Mouse (Mus musculus) intestine, postnatal 0 days (tissue): ENCODE results near the gene Atp1a2. TPM values are rescaled to one million over a fixed set of nuclear protein-coding genes. Genes with fewer than 3 reads are reported as not detected.

Experiments used
- ATAC-seq: fragments of 200-750 bp; cut with Nextera tagmentation; 2 replicates; pipeline ENCODE4 v1.8.0; 2017; ENCODE audit warnings: mild to moderate bottlenecking, moderate TSS enrichment, moderate library complexity
- H3K27ac ChIP-seq: fragments of 300-500 bp; sonication (generic); 2 replicates; pipeline ENCODE4 v1.5.1; 2014; ENCODE audit warnings: mild to moderate bottlenecking, low read depth, low read length, moderate library complexity
- H3K27me3 ChIP-seq: fragments of 300-500 bp; sonication (generic); replicated peaks from 2 replicates; pipeline ENCODE4 v1.6.1; 2014; ENCODE audit warnings: low read length, mixed read lengths; ENCODE audit not compliant: control insufficient read depth, insufficient read depth
- H3K36me3 ChIP-seq: fragments of 300-500 bp; sonication (generic); 2 replicates; pipeline ENCODE4 v1.6.1; 2014; ENCODE audit warnings: mild to moderate bottlenecking, moderate library complexity; ENCODE audit not compliant: control insufficient read depth, insufficient read depth
- H3K4me1 ChIP-seq: fragments of 300-500 bp; sonication (generic); replicated peaks from 2 replicates; pipeline ENCODE4 v1.6.1; 2014; ENCODE audit warnings: antibody characterized with exemption, low read length, mixed read lengths; ENCODE audit not compliant: control insufficient read depth, insufficient read depth
- H3K4me2 ChIP-seq: fragments of 300-500 bp; sonication (generic); replicated peaks from 2 replicates; pipeline ENCODE4 v1.6.1; 2014; ENCODE audit warnings: low read depth, mild to moderate bottlenecking, moderate library complexity
- H3K4me3 ChIP-seq: fragments of 300-500 bp; sonication (generic); 2 replicates; pipeline ENCODE4 v1.5.1; 2014; ENCODE audit warnings: low read depth, low read length
- H3K9ac ChIP-seq: fragments of 300-500 bp; sonication (generic); 2 replicates; pipeline ENCODE4 v1.6.1; 2014; ENCODE audit warnings: mild to moderate bottlenecking, low read depth, low read length
- H3K9me3 ChIP-seq: fragments of 300-500 bp; sonication (generic); 2 replicates; pipeline ENCODE4 v1.6.1; 2016; ENCODE audit warnings: mixed run types; ENCODE audit not compliant: control insufficient read depth
- CTCF ChIP-seq: sonication (generic); IDR thresholded peaks from 2 replicates; pipeline ENCODE4 v1.5.1; 2016; ENCODE audit warnings: low read depth, mild to moderate bottlenecking, control low read depth, antibody characterized with exemption, moderate library complexity
- WGBS: fragments of 180-500 bp; shearing (Covaris S2); extraction: QIAGEN DNeasy Blood & Tissue Kit; methylation state at CpG from one replicate; pipeline ENCODE4 v1.1.7; 2014; 5-methylcytosine and 5-hydroxymethylcytosine counted together
- polyA plus RNA-seq: library from polyadenylated mRNA; unstranded; fragments of >200 nt; fragmentation: Nextera tagmentation; extraction: Ambion mirVana; gene quantifications from 2 replicates; pipeline ENCODE4 v1.2.1, GENCODE M21; 2015

The Atp1a2 gene
- polyA plus RNA-seq, 1 experiment from 2014 or later: 1.9 TPM

- H3K4me1 ChIP-seq: no peaks in the 10 kb centered on the region
- no peak overlapping the region for H3K4me3 ChIP-seq
- ATAC-seq: no peak
- no peak for TF ChIP-seq CTCF
- 86% methylated on average over 1 of the region's 1 CpGs for WGBS
- H3K4me2 ChIP-seq: no peak overlapping the region
- H3K27ac ChIP-seq: no peak overlapping the region
- no peak overlapping the region for H3K9ac ChIP-seq
- H3K36me3 ChIP-seq: no peaks in the 10 kb centered on the region
- no peaks in the 10 kb centered on the region for H3K9me3 ChIP-seq
- no peaks in the 10 kb centered on the region for H3K27me3 ChIP-seq
Measured at GRCm38 (mm10) chr1:172229215-172229614, 68.6 kb downstream of the Atp1a2 start.

DNA sequence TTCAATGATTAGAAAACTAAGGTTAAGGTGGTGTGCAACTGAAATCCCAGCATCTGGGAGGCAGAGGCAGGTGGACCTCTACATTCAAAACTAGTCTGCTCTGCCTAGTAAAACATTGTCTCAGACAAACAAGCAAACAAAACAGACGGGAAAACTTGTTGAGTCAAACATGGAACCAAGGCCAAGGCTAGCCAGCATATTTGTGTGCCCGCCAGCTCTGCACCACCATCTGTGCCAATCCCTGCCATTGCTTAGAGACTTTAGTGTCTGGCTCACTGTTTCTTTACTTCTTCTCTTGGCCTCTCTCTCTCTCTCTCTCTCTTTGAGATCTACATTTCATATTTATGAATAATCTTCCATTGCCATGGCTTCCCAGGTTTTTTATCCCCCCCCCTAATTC, 69.7 kb downstream of the Atp1a2 start:
- ATAC-seq: no peak
- H3K36me3 ChIP-seq: no peaks in the 10 kb centered on the region
- H3K4me1 ChIP-seq: no peaks in the 10 kb centered on the region
- H3K9ac ChIP-seq: no peak overlapping the region
- no peaks in the 10 kb centered on the region for H3K9me3 ChIP-seq
- H3K27me3 ChIP-seq: no peaks in the 10 kb centered on the region
- H3K4me3 ChIP-seq: no peak overlapping the region
- 71% methylated on average over 2 of the region's 2 CpGs for WGBS
- no peak for TF ChIP-seq CTCF
- no peak overlapping the region for H3K4me2 ChIP-seq
- H3K27ac ChIP-seq: no peak overlapping the region

Other genes starting within 250 kb of the Atp1a2 start
- 0.05 TPM in 1 of 2 replicates, not detected in the other for gene Nhlh1, start 240.5 kb downstream of the Atp1a2 start, polyA plus RNA-seq
- gene Copa, start 215.5 kb downstream of the Atp1a2 start, polyA plus RNA-seq: 133 and 139 TPM in 2 replicates
- 110 and 115 TPM in 2 replicates for gene Ncstn, start 215.3 kb downstream of the Atp1a2 start, polyA plus RNA-seq
- 132 and 134 TPM in 2 replicates for gene Pex19, start 171.3 kb downstream of the Atp1a2 start, polyA plus RNA-seq
- gene Dcaf8, start 150.0 kb downstream of the Atp1a2 start, polyA plus RNA-seq: 48.6 and 50.8 TPM in 2 replicates
- 44.5 and 44.9 TPM in 2 replicates for gene Pea15a, start 91.3 kb downstream of the Atp1a2 start, polyA plus RNA-seq
- 21.5 and 22.8 TPM in 2 replicates for gene Casq1, start 78.2 kb downstream of the Atp1a2 start, polyA plus RNA-seq
- gene Atp1a4, start 39.6 kb downstream of the Atp1a2 start, polyA plus RNA-seq: not detected in 2 replicates
- 17.7 and 17.8 TPM in 2 replicates for gene Igsf8, start 36.4 kb downstream of the Atp1a2 start, polyA plus RNA-seq
- gene Kcnj9, start 31.3 kb upstream of the Atp1a2 start, polyA plus RNA-seq: 0.05 TPM in 1 of 2 replicates, not detected in the other
- gene Kcnj10, start 43.1 kb upstream of the Atp1a2 start, polyA plus RNA-seq: 0.16 and 0.17 TPM in 2 replicates
- 4.3 and 4.4 TPM in 2 replicates for gene Pigm, start 78.5 kb upstream of the Atp1a2 start, polyA plus RNA-seq
- gene Slamf9, start 177.3 kb upstream of the Atp1a2 start, polyA plus RNA-seq: 1.8 and 2.1 TPM in 2 replicates
- gene Igsf9, start 183.7 kb upstream of the Atp1a2 start, polyA plus RNA-seq: 73.4 and 93.7 TPM in 2 replicates
- gene Tagln2, start 202.0 kb upstream of the Atp1a2 start, polyA plus RNA-seq: 339 and 374 TPM in 2 replicates
- gene Cfap45, start 222.7 kb upstream of the Atp1a2 start, polyA plus RNA-seq: 0.77 and 1.3 TPM in 2 replicates